Mouse (Mus musculus) lung, postnatal 36 days (tissue): Measurements from ENCODE around the gene Pagr1b.

Experiments
- DNase-seq: peaks from one replicate; pipeline ENCODE4 v3.0.0; 2022; ENCODE audit warnings: mixed read lengths

Pagr1b gene

DNA sequence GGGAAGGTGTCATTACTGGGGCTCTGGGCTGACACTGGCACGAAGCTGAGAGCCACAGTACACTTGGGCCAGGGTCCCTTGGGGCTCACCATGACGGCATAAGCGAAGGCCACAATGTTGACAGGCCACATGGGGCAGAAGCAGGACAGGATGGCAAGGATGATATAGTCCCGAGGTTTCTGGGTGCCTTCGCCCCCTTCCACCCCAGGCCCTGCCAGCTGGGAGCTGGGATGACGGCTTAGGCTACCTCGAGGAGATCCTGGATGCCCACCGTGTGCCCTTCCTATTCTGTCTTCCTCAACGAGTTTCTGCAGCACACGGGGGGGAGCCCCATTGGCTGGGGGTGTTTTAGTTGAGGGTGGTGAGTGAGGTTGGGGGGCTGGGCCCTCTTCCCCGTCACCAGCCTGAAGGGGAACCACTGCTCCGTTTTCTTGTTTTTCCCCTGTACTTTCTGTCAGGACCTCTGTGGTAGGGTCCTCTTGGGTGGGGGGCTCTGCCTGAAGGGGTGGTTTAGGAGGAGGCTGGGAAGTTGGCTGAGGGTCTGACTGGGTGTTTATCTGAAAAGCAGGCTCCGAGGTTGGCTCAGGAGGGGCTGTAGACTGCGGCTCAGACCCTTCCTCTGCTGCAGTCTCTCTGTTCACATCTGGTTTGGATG lies 3.1 kb upstream of the Pagr1b start:
- DNase-seq = no peak

GRCm38 (mm10) chr7:127018416-127019305 lies 2.4 kb upstream of the Pagr1b start:
- DNase-seq = no peak

DNA sequence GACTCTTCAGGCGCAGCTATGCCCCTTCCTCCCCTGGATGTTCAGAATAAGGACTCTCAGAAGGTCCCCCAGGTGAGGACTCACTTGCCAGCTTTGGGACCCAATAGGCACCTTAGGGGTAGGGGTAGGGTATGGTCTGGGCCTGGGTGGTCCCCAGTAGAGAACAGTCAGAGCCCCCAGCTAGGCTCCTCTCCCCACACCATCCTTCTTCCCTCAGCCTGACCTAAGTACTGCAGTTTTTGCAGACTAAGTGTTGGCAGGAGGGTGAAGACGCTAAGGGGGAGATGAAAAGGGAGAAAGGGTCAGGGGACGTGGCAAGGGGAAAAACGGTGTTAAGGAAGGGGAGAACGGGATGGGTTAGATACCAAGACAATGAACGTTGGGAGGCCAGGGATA lies 1.7 kb upstream of the Pagr1b start:
- no peak for DNase-seq

DNA sequence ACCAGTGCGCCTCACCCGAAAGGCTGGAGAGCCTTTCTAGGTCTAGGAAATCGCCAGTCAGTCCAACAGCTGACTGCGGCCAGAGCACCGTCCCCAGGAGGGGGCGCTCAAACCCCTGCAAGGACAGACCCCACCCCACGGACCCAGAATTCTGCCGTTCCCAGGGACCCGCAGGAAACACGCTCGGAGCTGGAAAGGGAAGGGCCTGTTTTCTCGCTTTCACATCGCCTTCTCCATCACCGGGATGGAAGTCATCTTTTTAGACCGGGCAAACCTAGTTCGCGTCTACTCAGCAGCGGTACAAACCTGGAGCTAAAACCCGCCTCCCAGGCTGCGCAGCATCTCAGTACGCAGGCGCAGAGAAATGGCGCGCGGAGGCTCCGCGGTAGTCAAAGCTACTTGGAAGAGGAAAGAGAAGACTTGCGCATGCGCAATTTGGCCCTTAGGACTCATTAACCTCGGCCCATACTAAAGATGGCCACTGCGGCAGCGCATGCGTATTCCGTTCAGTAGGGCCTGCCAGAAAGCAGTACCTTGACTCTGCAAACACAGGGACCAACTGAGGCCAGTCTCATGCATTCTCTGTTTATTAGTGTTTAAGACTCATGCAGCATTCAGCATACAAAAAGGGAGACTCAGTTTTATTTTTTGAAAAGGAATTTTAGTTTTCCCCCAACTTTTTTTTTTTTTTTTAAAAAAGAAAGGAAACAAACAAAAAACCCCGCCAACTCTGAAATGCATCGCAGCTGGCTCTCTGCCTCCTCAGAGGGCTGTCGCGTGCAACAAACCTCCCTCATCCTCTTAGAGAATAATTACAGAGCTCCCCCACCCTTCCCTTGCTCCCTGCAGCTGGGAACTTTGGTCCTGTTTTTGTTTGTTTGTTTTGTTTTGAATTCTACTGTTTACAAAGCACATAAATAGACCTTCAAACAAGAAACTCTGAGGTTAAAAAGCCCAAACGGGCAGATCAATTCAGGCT lies 976 bp upstream of the Pagr1b start, which contains the start of gene Pagr1a:
Gene Pagr1a (minus strand): TSS at position 382 of the 979 bp plus-strand sequence.
- peak; percentile 99 for DNase-seq

- DNase-seq = peak; percentile 74
Measured at GRCm38 (mm10) chr7:127016486-127016938, 228 bp upstream of the Pagr1b start.

DNA sequence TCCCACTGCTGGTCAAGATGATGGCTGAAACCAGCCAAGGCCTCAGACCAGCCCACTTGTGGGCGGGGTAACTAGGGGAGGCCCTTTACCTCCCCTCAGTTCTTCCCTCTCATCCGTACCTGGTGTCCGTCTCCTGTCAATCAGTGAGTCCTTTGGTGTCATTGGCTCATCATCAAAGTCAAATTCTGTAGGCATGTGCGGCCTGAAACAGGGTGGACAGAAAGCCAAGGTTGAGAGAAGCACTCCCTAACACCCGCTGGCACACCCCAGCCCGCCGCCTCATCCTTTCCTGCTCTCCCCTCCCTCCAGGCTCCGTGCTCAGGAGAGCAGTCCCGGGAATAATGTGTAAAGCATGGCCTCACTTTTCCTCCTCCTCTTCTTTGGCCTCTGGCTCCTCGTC lies 203 bp downstream of the Pagr1b start:
- DNase-seq = peak; percentile 71

DNA sequence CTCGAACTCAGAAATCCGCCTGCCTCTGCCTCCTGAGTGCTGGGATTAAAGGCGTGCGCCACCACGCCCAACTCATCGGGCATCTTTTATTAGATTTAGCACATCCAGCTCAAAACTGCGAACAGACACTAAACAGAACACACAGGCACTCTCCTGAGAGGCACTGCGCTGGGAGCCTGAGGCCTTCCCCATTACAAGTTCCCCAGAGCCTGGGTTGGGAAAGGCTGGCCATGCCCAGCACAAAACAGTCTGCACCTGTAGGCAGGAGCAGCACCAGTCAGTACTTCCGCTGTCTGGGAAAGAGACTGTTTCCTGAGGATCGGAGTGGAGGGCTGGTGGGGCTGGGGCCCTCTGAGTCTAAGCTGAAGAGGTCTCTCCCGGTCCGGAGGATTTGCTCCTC lies 1.3 kb downstream of the Pagr1b start:
- DNase-seq = no peak

DNA sequence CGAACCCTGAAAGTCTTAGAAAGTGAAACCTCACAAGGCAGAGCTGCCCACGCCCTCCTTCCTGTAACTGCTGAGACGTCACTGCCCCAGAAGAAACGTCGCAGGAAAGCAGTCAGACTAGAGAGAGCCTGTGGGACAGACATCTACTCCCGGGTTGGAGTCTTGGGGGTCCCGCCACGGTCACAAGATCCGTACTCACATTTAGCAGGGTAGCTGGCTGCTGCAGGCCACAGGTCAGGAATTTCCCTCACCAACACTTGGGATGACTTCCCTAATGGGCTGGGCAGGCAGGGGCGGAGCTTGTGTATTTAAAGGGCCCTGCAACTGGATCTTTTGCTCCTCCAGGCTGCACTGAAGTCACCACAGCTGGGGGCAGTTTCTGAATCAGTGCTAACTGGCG lies 2.0 kb downstream of the Pagr1b start, which contains the start of gene Mvp:
Gene Mvp (minus strand): TSS at position 302 of the 400 bp plus-strand sequence.
- DNase-seq = peak; percentile 90

DNA sequence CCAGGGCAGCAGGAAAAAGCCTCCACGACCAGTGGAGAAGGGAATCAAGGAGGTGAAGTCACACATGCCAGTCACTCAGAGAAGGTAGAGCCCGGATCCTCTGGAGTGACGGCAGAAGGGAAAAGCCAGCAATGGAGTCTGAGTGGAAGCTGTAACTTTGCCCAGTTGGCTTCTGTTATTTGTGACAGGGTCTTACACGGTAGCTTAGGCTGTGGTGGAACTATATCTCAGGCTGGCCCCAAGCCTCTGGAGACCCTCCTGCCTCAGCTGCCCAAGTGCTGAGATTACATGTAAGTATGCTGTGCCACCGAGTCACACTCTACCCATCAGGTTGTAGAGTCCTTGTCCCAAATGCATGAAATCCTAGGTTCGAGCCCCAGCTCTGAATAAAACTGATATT lies 2.9 kb downstream of the Pagr1b start:
- DNase-seq = no peak

GRCm38 (mm10) chr7:127012845-127013244 lies 3.4 kb downstream of the Pagr1b start:
- DNase-seq = no peak

GRCm38 (mm10) chr7:127012374-127012773 lies 3.9 kb downstream of the Pagr1b start:
- no peak for DNase-seq

DNA sequence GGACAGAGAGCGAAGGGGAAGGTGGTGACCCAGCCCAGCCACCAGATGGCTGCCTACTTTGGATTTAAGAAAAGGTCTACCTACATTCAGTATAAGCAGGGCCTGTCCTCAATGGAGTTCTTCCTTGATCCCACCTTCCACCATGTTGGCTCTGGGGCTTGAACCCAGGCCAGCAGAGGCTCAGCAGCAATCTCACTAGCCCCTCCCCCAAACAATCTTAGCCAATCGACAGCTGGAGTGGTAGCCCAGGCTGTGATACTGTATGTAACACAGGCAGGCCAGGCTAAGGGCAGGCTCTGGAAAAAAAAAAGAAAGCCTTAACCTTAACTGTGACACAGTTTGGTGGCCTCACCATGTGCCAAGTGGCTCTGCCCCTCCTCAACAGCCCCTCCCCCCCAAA lies 4.6 kb downstream of the Pagr1b start:
- DNase-seq = no peak

GRCm38 (mm10) chr7:127011051-127011450 lies 5.2 kb downstream of the Pagr1b start:
- DNase-seq = no peak

DNA sequence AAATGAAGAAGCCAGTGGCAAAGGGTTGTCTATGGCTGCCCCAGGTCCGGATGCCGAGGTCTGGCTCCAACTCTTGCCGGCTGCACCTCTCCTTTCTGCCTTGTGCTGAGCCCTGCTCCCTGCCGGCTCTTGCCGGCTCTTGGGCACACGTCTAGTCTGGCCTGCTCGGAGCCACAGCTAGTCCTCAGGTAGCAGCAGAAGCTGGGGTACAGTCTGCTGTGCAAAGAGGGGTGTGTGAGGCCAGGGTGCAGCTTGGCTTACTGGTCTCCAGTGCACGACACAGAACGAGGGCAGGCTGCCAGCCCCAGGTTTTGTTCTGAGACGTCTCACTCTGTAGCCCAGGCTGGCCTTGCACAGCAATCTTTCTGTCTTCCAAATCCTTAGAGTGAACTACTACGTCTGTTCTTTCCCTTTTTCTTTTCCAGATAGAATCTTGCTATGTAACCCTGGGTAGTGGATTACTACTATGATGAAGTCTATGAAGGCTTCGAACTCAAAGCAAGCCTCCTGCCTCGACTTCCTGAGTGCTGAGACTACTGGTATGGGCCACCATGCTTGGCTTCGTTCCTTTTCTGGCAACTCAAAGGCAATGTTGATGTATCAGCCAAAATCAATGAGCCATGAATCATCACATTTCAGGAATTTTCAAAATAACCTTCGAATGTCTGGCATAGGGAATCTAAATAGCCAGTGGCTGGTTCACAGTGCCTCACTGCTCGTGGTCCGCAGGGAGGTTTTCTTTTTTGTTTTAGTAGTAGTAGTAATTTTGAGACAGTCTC lies 6.8 kb downstream of the Pagr1b start:
- no peak for DNase-seq

GRCm38 (mm10) chr7:127008239-127009019 lies 7.9 kb downstream of the Pagr1b start:
- peak; percentile 78 for DNase-seq

DNA sequence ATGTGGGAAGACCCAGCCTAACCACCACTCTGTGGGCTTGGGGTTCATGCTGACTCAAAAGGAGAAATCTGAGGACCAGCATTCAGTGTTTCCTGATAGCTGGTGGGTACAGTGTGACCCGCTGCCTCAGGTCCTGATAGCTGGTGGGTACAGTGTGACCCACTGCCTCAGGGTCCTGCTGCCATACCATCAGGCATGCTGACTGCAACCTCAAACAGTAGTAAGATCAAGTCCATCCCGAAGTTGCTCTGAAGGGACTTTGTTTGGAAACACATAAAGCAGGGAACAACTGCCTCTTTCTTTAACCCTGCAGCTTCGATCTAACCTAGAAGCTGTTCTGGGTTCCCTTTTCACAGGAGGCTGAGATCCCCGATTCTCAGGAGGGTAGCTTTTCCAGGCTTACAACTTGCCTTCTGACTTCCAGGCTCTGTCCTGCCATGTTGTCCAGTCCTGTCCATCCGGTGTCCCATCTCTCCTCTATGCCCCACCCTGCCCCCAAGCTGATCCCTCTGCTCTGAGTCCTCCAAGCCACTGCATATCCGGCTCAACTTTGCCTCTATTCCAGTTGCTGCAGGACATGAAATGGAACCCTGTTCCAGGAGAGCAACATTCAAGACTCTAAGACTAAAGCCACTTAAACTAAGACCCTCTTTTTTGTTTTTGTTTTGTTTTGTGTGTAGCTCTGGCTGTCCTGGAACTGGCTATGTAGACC lies 8.8 kb downstream of the Pagr1b start:
- DNase-seq = no peak

DNA sequence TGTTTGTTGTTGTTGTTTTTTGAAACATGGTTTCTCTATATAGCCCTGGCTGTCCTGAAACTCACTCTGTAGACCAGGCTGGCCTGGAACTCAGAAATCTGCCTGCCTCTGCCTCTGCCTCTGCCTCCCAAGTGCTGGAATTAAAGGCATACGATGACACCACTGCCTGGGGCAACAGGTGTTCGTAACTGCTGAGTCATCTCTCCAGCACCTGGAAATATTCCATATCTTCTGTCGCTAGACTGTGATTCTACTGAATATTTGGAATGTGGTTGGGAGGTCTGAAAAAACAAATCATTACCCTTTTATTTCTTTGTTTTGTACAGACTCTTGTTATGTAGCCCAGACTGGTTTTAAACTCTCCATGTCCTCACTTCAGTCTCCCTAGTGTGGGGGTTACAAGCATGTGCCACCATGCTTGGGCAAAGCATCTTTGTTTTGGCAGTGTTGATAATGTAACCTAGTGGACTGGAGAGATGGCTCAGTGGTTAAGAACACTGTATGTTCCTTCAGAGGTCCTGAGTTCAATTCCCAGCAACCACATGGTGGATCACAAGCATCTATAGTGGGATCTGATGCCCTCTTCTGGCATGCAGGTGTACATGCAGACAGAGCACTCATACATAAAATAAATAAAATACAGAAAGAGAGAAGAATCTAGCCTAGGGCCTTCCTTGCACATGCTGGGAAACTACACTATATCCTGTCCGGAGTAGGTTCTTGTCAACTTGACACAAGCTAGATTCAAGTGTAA lies 12.0 kb downstream of the Pagr1b start:
- no peak for DNase-seq

GRCm38 (mm10) chr7:127003620-127004019 lies 12.7 kb downstream of the Pagr1b start:
- DNase-seq = no peak

GRCm38 (mm10) chr7:126999568-126999967 lies 16.7 kb downstream of the Pagr1b start:
- DNase-seq = no peak

- DNase-seq = no peak
Measured at GRCm38 (mm10) chr7:126996449-126996848, 19.8 kb downstream of the Pagr1b start.
